Mouse (Mus musculus) liver, embryonic 15.5 days (tissue): ENCODE data around the gene Plcb4. TPM values are rescaled to one million over a fixed set of nuclear protein-coding genes. Genes with fewer than 3 reads are reported as not detected.

Source experiments
- ATAC-seq: fragments of 200-750 bp; cut with Nextera tagmentation; 2 replicates; pipeline ENCODE4 v1.8.0; 2017; ENCODE audit warnings: moderate number of reproducible peaks, mild to moderate bottlenecking, moderate library complexity; ENCODE audit not compliant: insufficient read depth
- H3K27ac ChIP-seq: fragments of 300-500 bp; sonication (generic); replicated peaks from 2 replicates; pipeline ENCODE4 v1.5.1; 2015; ENCODE audit warnings: mild to moderate bottlenecking, inconsistent platforms
- H3K27me3 ChIP-seq: fragments of 300-500 bp; sonication (generic); 2 replicates; pipeline ENCODE4 v1.6.1; 2015; ENCODE audit warnings: mild to moderate bottlenecking, inconsistent platforms
- H3K36me3 ChIP-seq: fragments of 300-500 bp; sonication (generic); replicated peaks from 2 replicates; pipeline ENCODE4 v1.6.1; 2015; ENCODE audit warnings: moderate library complexity, mild to moderate bottlenecking, inconsistent platforms
- H3K4me1 ChIP-seq: fragments of 300-500 bp; sonication (generic); replicated peaks from 2 replicates; pipeline ENCODE4 v1.6.1; 2015; ENCODE audit warnings: inconsistent platforms
- H3K4me2 ChIP-seq: fragments of 300-500 bp; sonication (generic); 2 replicates; pipeline ENCODE4 v1.6.1; 2015; ENCODE audit warnings: moderate library complexity, mild to moderate bottlenecking, inconsistent platforms
- H3K4me3 ChIP-seq: fragments of 300-500 bp; sonication (generic); replicated peaks from 2 replicates; pipeline ENCODE4 v1.5.1; 2015; ENCODE audit warnings: mild to moderate bottlenecking, inconsistent platforms
- H3K9ac ChIP-seq: fragments of 300-500 bp; sonication (generic); 2 replicates; pipeline ENCODE4 v1.6.1; 2015; ENCODE audit warnings: moderate library complexity, mild to moderate bottlenecking, inconsistent platforms
- H3K9me3 ChIP-seq: fragments of 300-500 bp; sonication (generic); replicated peaks from 2 replicates; pipeline ENCODE4 v1.6.1; 2016; ENCODE audit warnings: inconsistent platforms
- WGBS: fragments of 180-500 bp; shearing (Covaris S2); methylation state at CpG from one replicate; pipeline ENCODE4 v1.1.7; 2015; ENCODE audit warnings: mixed read lengths; ENCODE audit not compliant: insufficient replicate concordance; 5-methylcytosine and 5-hydroxymethylcytosine counted together
- polyA plus RNA-seq: library from polyadenylated mRNA; unstranded; fragments of >200 nt; fragmentation: Nextera tagmentation; extraction: Ambion mirVana; gene quantifications from 2 replicates; pipeline ENCODE4 v1.2.1, GENCODE M21; 2015

Plcb4 gene
- polyA plus RNA-seq, 1 experiment from 2014 or later: 1.6 TPM

GRCm38 (mm10) chr2:135995196-135995595 lies 336.4 kb downstream of the Plcb4 start:
- no peak overlapping the region for H3K9ac ChIP-seq
- H3K4me1 ChIP-seq: no peaks in the 10 kb centered on the region
- 68% methylated on average over 4 of the region's 4 CpGs for WGBS
- no peak overlapping the region for H3K4me3 ChIP-seq
- H3K4me2 ChIP-seq: no peak overlapping the region
- no peaks in the 10 kb centered on the region for H3K27me3 ChIP-seq
- ATAC-seq: no peak
- H3K36me3 ChIP-seq: no peaks in the 10 kb centered on the region
- no peaks in the 10 kb centered on the region for H3K9me3 ChIP-seq
- H3K27ac ChIP-seq: no peak overlapping the region

DNA sequence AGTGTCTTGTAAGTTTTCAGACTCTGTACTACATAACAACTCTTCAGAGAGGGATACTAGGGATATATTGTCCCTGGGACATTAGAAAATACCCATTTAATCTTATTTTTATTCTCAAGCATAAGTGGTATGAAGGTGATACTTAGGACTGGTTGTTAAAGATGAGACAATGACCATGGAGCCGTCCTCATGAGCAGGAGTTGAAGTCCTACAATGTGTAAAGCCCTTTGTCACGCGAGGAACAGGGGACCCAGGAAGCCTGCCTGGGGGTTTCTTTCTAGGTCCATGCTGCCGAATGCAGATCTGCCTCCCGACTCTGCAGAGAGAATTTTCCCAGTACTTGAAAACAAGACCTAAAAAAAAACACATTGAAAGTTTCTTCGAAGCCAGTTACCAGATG lies 338.1 kb downstream of the Plcb4 start:
- H3K4me3 ChIP-seq: no peak overlapping the region
- H3K36me3 ChIP-seq: no peaks in the 10 kb centered on the region
- no peaks in the 10 kb centered on the region for H3K27me3 ChIP-seq
- no peak overlapping the region for H3K9ac ChIP-seq
- H3K4me1 ChIP-seq: no peaks in the 10 kb centered on the region
- H3K27ac ChIP-seq: no peak overlapping the region
- ATAC-seq: no peak
- H3K9me3 ChIP-seq: no peaks in the 10 kb centered on the region
- WGBS: 68% methylated on average over 6 of the region's 6 CpGs
- no peak overlapping the region for H3K4me2 ChIP-seq

GRCm38 (mm10) chr2:135997361-135998150 lies 338.7 kb downstream of the Plcb4 start:
- Histone ChIP-seq H3K36me3 (no peaks in the 10 kb centered on the region), H3K4me2 (no peak overlapping the region), H3K4me3 (no peak overlapping the region), H3K27ac (no peak overlapping the region), H3K4me1 (no peaks in the 10 kb centered on the region), H3K9me3 (no peaks in the 10 kb centered on the region), H3K9ac (no peak overlapping the region), H3K27me3 (no peaks in the 10 kb centered on the region)
- ATAC-seq: no peak
- 78% methylated on average over 18 of the region's 18 CpGs for WGBS

DNA sequence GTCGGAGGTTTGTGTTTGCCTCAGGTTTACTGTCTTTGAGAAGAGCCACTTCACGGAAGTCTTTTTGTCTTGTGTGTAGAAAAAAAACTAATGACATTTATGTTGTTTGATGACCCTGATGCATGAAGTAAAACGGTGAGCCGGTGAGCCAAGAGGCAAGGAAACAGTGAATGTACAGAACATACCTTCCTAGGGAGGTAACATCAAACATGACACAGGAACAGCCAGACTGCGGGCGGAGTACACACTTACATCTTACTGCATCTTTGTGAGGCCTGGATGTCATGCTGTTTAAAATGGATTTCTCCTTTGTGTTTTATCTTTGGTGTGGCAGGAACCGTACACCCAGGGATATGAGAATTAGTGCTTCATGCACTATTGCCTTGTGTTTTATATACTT lies 340.1 kb downstream of the Plcb4 start:
- Histone ChIP-seq H3K9me3 (no peaks in the 10 kb centered on the region), H3K4me2 (no peak overlapping the region), H3K9ac (no peak overlapping the region), H3K4me1 (no peaks in the 10 kb centered on the region), H3K27me3 (no peaks in the 10 kb centered on the region), H3K4me3 (no peak overlapping the region), H3K36me3 (no peaks in the 10 kb centered on the region), H3K27ac (no peak overlapping the region)
- no peak for ATAC-seq
- WGBS: 77% methylated on average over 7 of the region's 7 CpGs

- Histone ChIP-seq H3K36me3 (no peaks in the 10 kb centered on the region), H3K4me1 (no peaks in the 10 kb centered on the region), H3K9me3 (no peaks in the 10 kb centered on the region), H3K4me3 (no peak overlapping the region), H3K27ac (no peak overlapping the region), H3K9ac (no peak overlapping the region), H3K27me3 (no peaks in the 10 kb centered on the region), H3K4me2 (no peak overlapping the region)
- no peak for ATAC-seq
- 59% methylated on average over 1 of the region's 1 CpGs for WGBS
These were observed 340.6 kb downstream of the Plcb4 start for GRCm38 (mm10) chr2:135999361-135999760.

DNA sequence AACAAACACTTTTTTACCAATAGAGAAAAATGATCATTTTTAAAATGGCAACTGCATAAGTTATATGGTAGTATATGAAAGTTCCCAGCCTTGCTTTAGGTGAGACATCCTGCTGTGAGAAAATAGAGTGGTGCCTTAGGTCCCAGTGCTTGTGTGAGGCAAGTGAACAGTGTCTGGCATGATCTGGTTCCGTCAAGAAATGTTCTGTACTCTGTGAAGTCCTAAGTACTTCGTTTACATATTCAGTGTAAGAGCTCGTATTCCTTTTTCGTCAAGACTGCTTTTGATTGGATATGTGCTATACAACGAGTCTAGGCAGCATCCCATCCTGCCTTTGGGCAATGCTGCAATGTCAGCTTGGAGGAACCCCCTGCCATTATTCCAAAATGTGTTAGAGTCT lies 342.1 kb downstream of the Plcb4 start:
- ATAC-seq: no peak
- no peaks in the 10 kb centered on the region for H3K36me3 ChIP-seq
- H3K9ac ChIP-seq: no peak overlapping the region
- no peaks in the 10 kb centered on the region for H3K27me3 ChIP-seq
- no peak overlapping the region for H3K4me2 ChIP-seq
- WGBS: 62% methylated on average over 5 of the region's 5 CpGs
- no peaks in the 10 kb centered on the region for H3K4me1 ChIP-seq
- no peaks in the 10 kb centered on the region for H3K9me3 ChIP-seq
- H3K27ac ChIP-seq: no peak overlapping the region
- H3K4me3 ChIP-seq: no peak overlapping the region

GRCm38 (mm10) chr2:136002118-136002517 lies 343.3 kb downstream of the Plcb4 start:
- Histone ChIP-seq H3K9ac (no peak overlapping the region), H3K4me3 (no peak overlapping the region), H3K4me1 (no peaks in the 10 kb centered on the region), H3K27ac (no peak overlapping the region), H3K36me3 (no peaks in the 10 kb centered on the region), H3K27me3 (no peaks in the 10 kb centered on the region), H3K9me3 (no peaks in the 10 kb centered on the region), H3K4me2 (no peak overlapping the region)
- WGBS: 50% methylated on average over 7 of the region's 7 CpGs
- ATAC-seq: no peak

- Histone ChIP-seq H3K27ac (no peak overlapping the region), H3K9ac (no peak overlapping the region), H3K4me1 (no peaks in the 10 kb centered on the region), H3K27me3 (no peaks in the 10 kb centered on the region), H3K4me3 (no peak overlapping the region), H3K4me2 (no peak overlapping the region), H3K9me3 (no peaks in the 10 kb centered on the region), H3K36me3 (no peaks in the 10 kb centered on the region)
- ATAC-seq: no peak
- WGBS: 68% methylated on average over 1 of the region's 1 CpGs
These were observed 345.0 kb downstream of the Plcb4 start for GRCm38 (mm10) chr2:136003836-136004235.

DNA sequence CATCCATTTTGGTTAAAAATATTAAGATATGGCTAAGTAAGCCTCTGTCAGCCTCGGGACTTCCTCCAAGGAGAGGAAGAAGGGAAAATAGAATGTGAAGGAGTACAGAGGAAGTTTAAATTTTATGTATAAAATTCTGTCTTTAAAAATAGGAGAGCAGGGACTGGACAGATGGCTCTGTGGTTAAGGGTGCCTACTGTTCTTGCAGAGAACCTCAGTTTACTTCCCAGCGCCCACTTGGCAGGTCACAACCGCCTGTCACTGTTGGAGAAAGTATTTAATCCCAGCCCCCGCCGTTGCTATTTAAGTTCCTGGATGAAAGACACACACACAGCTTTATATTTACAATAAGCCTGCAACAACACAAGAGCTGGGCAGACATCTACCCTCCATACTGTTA lies 347.5 kb downstream of the Plcb4 start:
- Histone ChIP-seq H3K36me3 (no peaks in the 10 kb centered on the region), H3K4me2 (no peak overlapping the region), H3K9me3 (no peaks in the 10 kb centered on the region), H3K9ac (no peak overlapping the region), H3K4me1 (no peaks in the 10 kb centered on the region), H3K27ac (no peak overlapping the region), H3K27me3 (no peaks in the 10 kb centered on the region), H3K4me3 (no peak overlapping the region)
- 62% methylated on average over 5 of the region's 5 CpGs for WGBS
- ATAC-seq: no peak

- WGBS: 71% methylated on average over 9 of the region's 9 CpGs
- H3K27ac ChIP-seq: no peak overlapping the region
- H3K36me3 ChIP-seq: no peaks in the 10 kb centered on the region
- H3K9me3 ChIP-seq: no peaks in the 10 kb centered on the region
- no peaks in the 10 kb centered on the region for H3K4me1 ChIP-seq
- H3K27me3 ChIP-seq: no peaks in the 10 kb centered on the region
- no peak for ATAC-seq
- H3K4me2 ChIP-seq: no peak overlapping the region
- H3K9ac ChIP-seq: no peak overlapping the region
- no peak overlapping the region for H3K4me3 ChIP-seq
These were observed 353.9 kb downstream of the Plcb4 start for GRCm38 (mm10) chr2:136012759-136013158.

- Histone ChIP-seq H3K4me2 (no peak overlapping the region), H3K9me3 (no peaks in the 10 kb centered on the region), H3K4me3 (no peak overlapping the region), H3K27ac (no peak overlapping the region), H3K9ac (no peak overlapping the region), H3K36me3 (no peaks in the 10 kb centered on the region), H3K4me1 (no peaks in the 10 kb centered on the region), H3K27me3 (peaks cover 19% of the 10 kb centered on the region)
- 66% methylated on average over 4 of the region's 4 CpGs for WGBS
- ATAC-seq: no peak
These were observed 389.7 kb downstream of the Plcb4 start for GRCm38 (mm10) chr2:136048464-136048863.
